Mouse (Mus musculus): ENCODE results near the gene Luzp2. TPM values are rescaled to one million over a fixed set of nuclear protein-coding genes. Genes with fewer than 3 reads are reported as not detected.

The Luzp2 gene
- 48.7 and 55.5 TPM in 2 replicates for polyA plus RNA-seq (2015; fragmentation: Nextera tagmentation; extraction: Ambion mirVana)

GRCm38 (mm10) chr7:54835372-54835851, at the start of gene Luzp2:
Luzp2 (plus strand) TSS chr7:54835498.
- WGBS = under 1% methylated on average over 22 of the region's 22 CpGs
- Histone ChIP-seq H3K9ac (peak within 1 kb of the TSS; percentile 63), H3K27me3 (replicated peaks) (no peaks in the 10 kb centered on the region), H3K36me3 (replicated peaks) (no peaks in the 10 kb centered on the region), H3K9me3 (no peaks in the 10 kb centered on the region), H3K4me3 (peak within 1 kb of the TSS; percentile 60), H3K4me1 (peaks cover 17% of the 10 kb centered on the region), H3K27ac (peak within 1 kb of the TSS; percentile 82), H3K4me2 (peak within 1 kb of the TSS; percentile 57)
- peak; percentile 93 for ATAC-seq (replicated peaks)

- ATAC-seq (replicated peaks) = no peak
- Histone ChIP-seq H3K9ac (no peak overlapping the region), H3K36me3 (replicated peaks) (no peaks in the 10 kb centered on the region), H3K27me3 (replicated peaks) (no peaks in the 10 kb centered on the region), H3K9me3 (no peaks in the 10 kb centered on the region), H3K4me3 (no peak overlapping the region), H3K4me1 (no peaks in the 10 kb centered on the region), H3K4me2 (no peak overlapping the region), H3K27ac (no peak overlapping the region)
Measured at GRCm38 (mm10) chr7:54787456-54787855, 47.8 kb upstream of the Luzp2 start.

- no peak overlapping the region for H3K9ac ChIP-seq
- no peak overlapping the region for H3K27ac ChIP-seq
- H3K4me3 ChIP-seq = no peak overlapping the region
- H3K36me3 ChIP-seq (replicated peaks) = no peaks in the 10 kb centered on the region
- H3K4me2 ChIP-seq = no peak overlapping the region
- H3K27me3 ChIP-seq (replicated peaks) = no peaks in the 10 kb centered on the region
- no peak for ATAC-seq (replicated peaks)
- H3K9me3 ChIP-seq = no peaks in the 10 kb centered on the region
- H3K4me1 ChIP-seq = no peaks in the 10 kb centered on the region
Measured at GRCm38 (mm10) chr7:54818606-54819005, 16.7 kb upstream of the Luzp2 start.

- H3K9me3 ChIP-seq = no peaks in the 10 kb centered on the region
- no peak for ATAC-seq (replicated peaks)
- H3K36me3 ChIP-seq (replicated peaks) = no peaks in the 10 kb centered on the region
Measured at GRCm38 (mm10) chr7:54828751-54829150, 6.5 kb upstream of the Luzp2 start.

GRCm38 (mm10) chr7:54835911-54836352, 634 bp downstream of the Luzp2 start:
- ATAC-seq (replicated peaks) = peak; percentile 89
- Histone ChIP-seq H3K36me3 (replicated peaks) (no peaks in the 10 kb centered on the region), H3K4me1 (peaks cover 17% of the 10 kb centered on the region), H3K27ac (peak overlapping the region; percentile 82), H3K27me3 (replicated peaks) (no peaks in the 10 kb centered on the region), H3K9ac (peak overlapping the region; percentile 63), H3K9me3 (no peaks in the 10 kb centered on the region), H3K4me2 (peak overlapping the region; percentile 57), H3K4me3 (peak overlapping the region; percentile 60)
- WGBS = under 1% methylated on average over 13 of the region's 13 CpGs

More at GRCm38 (mm10) chr7:54828751-54829150, 6.5 kb upstream of the Luzp2 start:
- Histone ChIP-seq H3K4me1 (no peaks in the 10 kb centered on the region), H3K27me3 (replicated peaks) (no peaks in the 10 kb centered on the region), H3K27ac (no peak overlapping the region), H3K4me3 (no peak overlapping the region), H3K4me2 (no peak overlapping the region), H3K9ac (no peak overlapping the region)
- 87% methylated on average over 3 of the region's 3 CpGs for WGBS

- Histone ChIP-seq H3K4me2 (peak overlapping the region; percentile 57), H3K4me1 (peaks cover 17% of the 10 kb centered on the region), H3K36me3 (replicated peaks) (no peaks in the 10 kb centered on the region), H3K27me3 (replicated peaks) (no peaks in the 10 kb centered on the region), H3K4me3 (peak overlapping the region; percentile 60), H3K9ac (peak overlapping the region; percentile 63), H3K27ac (peak overlapping the region; percentile 82), H3K9me3 (no peaks in the 10 kb centered on the region)
- WGBS = 32% methylated on average over 5 of the region's 5 CpGs
- ATAC-seq (replicated peaks) = peak; percentile 21; the same call in 1 of the 2 replicates
Measured at GRCm38 (mm10) chr7:54836437-54836836, 1.1 kb downstream of the Luzp2 start.

GRCm38 (mm10) chr7:54842807-54843335, 7.6 kb downstream of the Luzp2 start:
- no peak for ATAC-seq (replicated peaks)
- WGBS = 43% methylated on average over 4 of the region's 4 CpGs

GRCm38 (mm10) chr7:54845875-54846691, 10.8 kb downstream of the Luzp2 start:
- no peaks in the 10 kb centered on the region for H3K27me3 ChIP-seq (replicated peaks)
- WGBS = 77% methylated on average over 8 of the region's 8 CpGs
- H3K4me3 ChIP-seq = no peak overlapping the region
- no peak overlapping the region for H3K4me2 ChIP-seq
- no peak overlapping the region for H3K9ac ChIP-seq
- ATAC-seq (replicated peaks) = peak; percentile 43
- no peaks in the 10 kb centered on the region for H3K36me3 ChIP-seq (replicated peaks)
- H3K27ac ChIP-seq = no peak overlapping the region
- H3K4me1 ChIP-seq = no peaks in the 10 kb centered on the region
- H3K9me3 ChIP-seq = no peaks in the 10 kb centered on the region

More at GRCm38 (mm10) chr7:54842807-54843335, 7.6 kb downstream of the Luzp2 start:
- Histone ChIP-seq H3K27ac (no peak overlapping the region), H3K9me3 (no peaks in the 10 kb centered on the region), H3K4me2 (no peak overlapping the region), H3K9ac (no peak overlapping the region), H3K4me3 (no peak overlapping the region), H3K4me1 (peaks cover 8% of the 10 kb centered on the region), H3K36me3 (replicated peaks) (no peaks in the 10 kb centered on the region), H3K27me3 (replicated peaks) (no peaks in the 10 kb centered on the region)

- H3K9ac ChIP-seq = no peak overlapping the region
- no peaks in the 10 kb centered on the region for H3K4me1 ChIP-seq
- ATAC-seq (replicated peaks) = no peak
- no peak overlapping the region for H3K27ac ChIP-seq
- no peak overlapping the region for H3K4me2 ChIP-seq
- H3K9me3 ChIP-seq = no peaks in the 10 kb centered on the region
- 54% methylated on average over 2 of the region's 2 CpGs for WGBS
- H3K4me3 ChIP-seq = no peak overlapping the region
- no peaks in the 10 kb centered on the region for H3K27me3 ChIP-seq (replicated peaks)
- no peaks in the 10 kb centered on the region for H3K36me3 ChIP-seq (replicated peaks)
Measured at GRCm38 (mm10) chr7:54846692-54847020, 11.4 kb downstream of the Luzp2 start.

GRCm38 (mm10) chr7:54852860-54853259, 17.6 kb downstream of the Luzp2 start:
- Histone ChIP-seq H3K4me1 (0 out of 2 replicates have a peak, but pooled peaks cover 2% of the 10 kb centered on the region), H3K27me3 (replicated peaks) (no peaks in the 10 kb centered on the region), H3K36me3 (replicated peaks) (no peaks in the 10 kb centered on the region), H3K4me2 (no peak overlapping the region), H3K9ac (no peak overlapping the region), H3K9me3 (no peaks in the 10 kb centered on the region), H3K4me3 (no peak overlapping the region), H3K27ac (no peak overlapping the region)
- 81% methylated on average over 1 of the region's 1 CpGs for WGBS
- no peak for ATAC-seq (replicated peaks)

- H3K27me3 ChIP-seq (replicated peaks) = no peaks in the 10 kb centered on the region
- H3K4me3 ChIP-seq = no peak overlapping the region
- H3K36me3 ChIP-seq (replicated peaks) = no peaks in the 10 kb centered on the region
- H3K9ac ChIP-seq = no peak overlapping the region
- no peak overlapping the region for H3K27ac ChIP-seq
- ATAC-seq (replicated peaks) = no peak; the same call in 1 of the 2 replicates
- no peaks in the 10 kb centered on the region for H3K9me3 ChIP-seq
- H3K4me1 ChIP-seq = no peaks in the 10 kb centered on the region
- H3K4me2 ChIP-seq = no peak overlapping the region
- 25% methylated on average over 11 of the region's 11 CpGs for WGBS
Measured at GRCm38 (mm10) chr7:54861230-54861856, 26.0 kb downstream of the Luzp2 start.

GRCm38 (mm10) chr7:54878928-54879644, 43.8 kb downstream of the Luzp2 start:
- Histone ChIP-seq H3K27me3 (replicated peaks) (no peaks in the 10 kb centered on the region), H3K4me3 (no peak overlapping the region), H3K9ac (no peak overlapping the region), H3K4me1 (no peaks in the 10 kb centered on the region), H3K4me2 (no peak overlapping the region), H3K27ac (no peak overlapping the region), H3K9me3 (no peaks in the 10 kb centered on the region), H3K36me3 (replicated peaks) (no peaks in the 10 kb centered on the region)
- WGBS = 88% methylated on average over 4 of the region's 4 CpGs
- no peak for ATAC-seq (replicated peaks)
